Mouse (Mus musculus) stomach, postnatal 0 days (tissue): ENCODE data around the gene Fbxl17.

Source experiments
- CTCF ChIP-seq: IDR thresholded peaks from 2 replicates; pipeline ENCODE4 v1.5.1; 2016; ENCODE audit warnings: antibody characterized with exemption, low read depth, mild to moderate bottlenecking, moderate library complexity
- EP300 ChIP-seq: optimal IDR thresholded peaks from 2 replicates; pipeline ENCODE3; 2016; ENCODE audit warnings: antibody characterized with exemption

DNA sequence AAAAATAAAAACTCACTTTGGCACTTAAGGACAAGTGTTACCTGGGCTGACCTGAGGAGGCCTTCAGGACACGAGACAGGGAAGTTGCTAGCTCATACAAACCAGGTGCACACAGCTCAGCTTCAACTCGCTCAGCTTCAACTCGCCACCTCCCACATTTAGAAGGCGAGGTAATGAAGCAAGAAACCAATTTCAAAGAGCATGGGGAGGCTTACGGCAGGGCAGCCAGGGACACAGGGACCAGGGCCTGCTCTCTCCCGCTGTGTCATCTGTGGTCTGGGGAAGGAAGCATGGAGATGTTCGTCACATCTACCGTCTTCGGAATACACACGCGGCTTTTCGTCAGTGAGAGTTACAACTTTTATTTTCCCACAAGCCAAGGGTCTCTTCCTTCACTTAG, 491.9 kb downstream of the Fbxl17 start:
- TF ChIP-seq CTCF (no peak), EP300 (no peak)
